Mouse (Mus musculus): ENCODE data around the gene Ankrd2.

Gene Ankrd2

GRCm38 (mm10) chr19:42090637-42091141, 54.9 kb downstream of the Ankrd2 start:
- no peak for DNase-seq (ENCODE audit: low spot score in 2 of 2)
